Mouse (Mus musculus) small intestine, adult 2 months (tissue): ENCODE measurements at regions not wholly inside any gene's neighbourhood (a gene's known extent, or its start where the extent isn't known, plus 50 kb on each side); places are given as distances from the start of the nearest gene placed in this dataset.

Experiments used
- CTCF ChIP-seq: fragments of 200-500 bp; IDR thresholded peaks from 2 replicates; pipeline ENCODE4 v1.5.1; 2012; ENCODE audit warnings: low read depth, mild to moderate bottlenecking, control low read depth, inconsistent platforms, low read length, moderate library complexity, mixed read lengths; ENCODE audit not compliant: insufficient replicate concordance, insufficient read length; ENCODE audit errors: extremely low read depth
- POLR2A ChIP-seq: fragments of 200-500 bp; IDR thresholded peaks from 2 replicates; pipeline ENCODE4 v1.6.1; 2012; ENCODE audit warnings: low read depth, mild to moderate bottlenecking, control low read depth, inconsistent platforms, low read length, moderate library complexity

DNA sequence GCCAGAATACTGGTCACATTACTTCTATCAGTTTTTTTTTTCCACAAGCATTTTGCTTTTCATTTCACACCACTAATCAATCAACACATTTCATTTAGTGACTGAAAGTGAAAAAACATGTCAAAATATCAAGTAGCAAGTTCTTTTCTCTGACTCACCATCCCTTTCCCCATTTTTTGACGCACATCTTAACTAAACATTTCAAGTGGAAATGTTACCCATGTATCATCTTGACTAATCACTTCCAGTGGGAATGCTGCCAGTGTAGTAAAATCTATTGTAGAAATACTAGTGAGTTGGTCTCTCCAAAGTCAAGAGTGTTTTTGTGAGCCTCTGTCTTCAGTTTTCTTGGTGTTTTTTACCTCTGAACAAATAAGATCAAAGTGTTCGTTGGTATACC, 527.6 kb upstream of the Adgrl4 start:
- TF ChIP-seq POLR2A (no peak), CTCF (no peak)
